Mouse (Mus musculus) cerebellum, adult 9-11 months (tissue): ENCODE data around the gene Vmn2r95.
"Not testable (repeated sequence)": the region's sequence is repeated elsewhere in the genome, so short reads cannot be mapped to it uniquely, and the experiment has no call there.

ENCODE experiments used
- DNase-seq: peaks from one replicate; pipeline ENCODE4 v3.0.0; 2022

The Vmn2r95 gene

DNA sequence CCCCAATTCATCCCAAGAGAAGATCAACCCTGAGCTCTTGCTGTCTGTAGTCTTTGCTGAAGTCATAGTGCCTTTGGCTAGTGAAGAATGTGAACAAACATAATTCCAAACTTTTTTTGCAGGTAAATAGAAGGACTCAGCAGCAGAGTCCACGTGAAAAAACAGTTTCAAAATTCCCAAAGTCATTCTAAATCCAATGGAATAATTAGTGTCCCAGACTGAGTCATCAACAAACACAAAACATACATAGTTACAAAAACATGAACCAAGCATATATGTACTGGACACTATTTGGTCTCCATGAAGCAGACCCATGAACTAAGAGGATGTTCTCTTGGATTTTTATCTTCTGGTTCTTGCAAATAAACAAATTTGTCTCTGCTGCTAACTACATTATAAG is at the start of gene Vmn2r95:
Gene Vmn2r95, plus strand, starts transcription at position 301 of the 400 bp plus-strand sequence.
- no peak for DNase-seq

DNA sequence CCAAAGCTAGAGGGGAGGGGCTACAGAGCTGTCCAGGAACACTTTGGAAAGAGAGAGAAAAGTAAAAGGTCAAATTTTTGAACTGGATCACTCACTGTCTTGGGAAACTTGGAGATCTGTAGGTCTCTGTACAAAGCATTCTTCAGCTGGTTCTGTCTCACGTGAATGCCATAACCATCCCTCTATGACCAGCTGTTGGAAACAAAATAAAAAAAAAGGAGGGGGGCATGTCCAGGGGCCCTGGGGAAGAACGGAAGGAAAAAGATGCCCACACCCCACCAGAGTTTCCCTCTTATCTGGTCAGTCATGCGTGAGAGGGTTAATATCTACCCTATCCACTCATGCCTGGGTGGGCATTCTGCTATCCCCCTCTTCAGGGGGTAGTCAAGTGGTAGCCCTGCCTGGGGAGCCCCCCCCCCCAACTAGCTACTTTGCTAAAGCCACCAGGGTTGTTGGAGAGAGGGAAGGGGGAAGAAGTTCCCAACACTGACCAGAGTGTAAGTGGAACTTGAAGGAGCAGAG is 31.8 kb downstream of the Vmn2r95 start:
- DNase-seq, result no peak

DNA sequence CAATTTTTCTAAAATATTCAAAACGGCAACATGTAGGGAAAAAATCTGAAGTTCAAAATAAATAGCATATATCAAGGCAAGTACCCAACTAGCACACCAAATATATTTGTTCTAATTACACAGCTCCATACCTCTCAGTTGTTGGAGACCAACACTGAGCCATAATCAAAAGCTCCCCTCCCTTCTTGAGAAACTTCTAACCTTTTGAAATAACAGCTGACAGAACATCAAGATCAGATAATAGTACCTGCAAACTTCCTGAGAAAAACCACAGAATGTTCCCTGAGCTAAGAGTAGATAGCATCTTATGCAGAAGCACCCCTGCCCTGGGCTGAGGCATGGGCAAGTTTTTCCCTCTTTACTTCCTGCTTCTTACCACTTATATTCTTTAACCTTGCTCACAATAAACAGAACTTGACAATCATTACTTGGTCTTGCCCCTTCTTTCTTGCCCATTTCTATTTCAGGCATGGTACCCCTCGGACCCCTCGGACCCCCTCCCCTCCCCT is 34.3 kb downstream of the Vmn2r95 start:
- DNase-seq, result not testable (repeated sequence)

DNA sequence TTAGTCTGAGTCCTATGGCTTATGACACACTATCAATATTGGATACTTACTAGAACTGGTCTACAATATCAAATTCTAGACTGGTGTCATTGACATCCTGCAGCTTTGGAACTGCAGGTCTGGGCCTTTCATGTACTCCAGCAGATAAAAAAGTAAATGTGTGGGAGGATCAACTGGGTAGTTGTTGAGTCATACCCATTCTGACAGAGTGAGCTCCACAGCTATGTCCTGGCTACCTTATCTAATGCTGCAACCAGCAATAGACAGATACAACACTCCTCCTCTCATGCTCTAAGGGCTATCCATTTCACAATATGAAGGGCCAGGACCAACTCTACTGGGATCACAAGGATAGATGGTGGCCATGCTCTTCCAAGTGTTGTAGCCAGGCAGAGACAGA is 38.8 kb downstream of the Vmn2r95 start:
- no peak for DNase-seq

DNA sequence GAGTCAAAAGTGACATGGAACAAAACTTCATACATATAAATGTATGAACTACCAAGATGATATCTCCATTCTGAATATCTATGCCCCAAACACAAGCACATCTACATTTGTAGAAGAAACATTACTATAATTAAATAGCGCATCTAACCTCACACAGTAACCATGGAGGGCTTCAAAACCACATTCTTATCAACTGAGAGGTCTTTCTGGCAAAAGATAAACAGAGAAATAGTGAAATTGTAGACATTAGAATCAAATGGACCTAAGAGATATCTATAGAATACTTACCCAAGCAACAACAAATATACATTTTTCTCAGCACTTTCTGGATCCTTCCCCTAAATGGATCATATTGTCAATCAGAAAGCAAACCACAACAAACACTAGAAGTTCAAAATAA is 56.0 kb downstream of the Vmn2r95 start:
- DNase-seq, result no peak
